Mouse (Mus musculus): ENCODE measurements around the gene Noxo1.
"Not testable (repeated sequence)": the region's sequence is repeated elsewhere in the genome, so short reads cannot be mapped to it uniquely, and the experiment has no call there.

Noxo1 gene

GRCm38 (mm10) chr17:24718938-24719337 lies 22.9 kb downstream of the Noxo1 start:
- not testable (repeated sequence) for DNase-seq (ENCODE audit: extremely low read depth, low read depth, low spot score)

- peak; percentile 75 for DNase-seq (ENCODE audit: extremely low read depth, low read depth, low spot score)
These were observed 23.6 kb downstream of the Noxo1 start for GRCm38 (mm10) chr17:24719494-24720222.

GRCm38 (mm10) chr17:24720616-24721015 lies 24.6 kb downstream of the Noxo1 start:
- DNase-seq (ENCODE audit: extremely low read depth, low read depth, low spot score) = not testable (repeated sequence)

- not testable (repeated sequence) for DNase-seq (ENCODE audit: extremely low read depth, low read depth, low spot score)
These were observed 25.4 kb downstream of the Noxo1 start for GRCm38 (mm10) chr17:24721383-24721955.

GRCm38 (mm10) chr17:24722220-24722924 lies 26.3 kb downstream of the Noxo1 start:
- DNase-seq (ENCODE audit: extremely low read depth, low read depth, low spot score) = no peak

GRCm38 (mm10) chr17:24723122-24723880 lies 27.3 kb downstream of the Noxo1 start:
- DNase-seq (ENCODE audit: extremely low read depth, low read depth, low spot score) = no peak

GRCm38 (mm10) chr17:24723881-24724180 lies 27.8 kb downstream of the Noxo1 start:
- DNase-seq (ENCODE audit: extremely low read depth, low read depth, low spot score) = no peak

GRCm38 (mm10) chr17:24724184-24724583 lies 28.1 kb downstream of the Noxo1 start, which contains the start of gene Ndufb10:
Gene Ndufb10 (minus strand): TSS chr17:24724478.
- no peak for DNase-seq (ENCODE audit: extremely low read depth, low read depth, low spot score)

- DNase-seq (ENCODE audit: extremely low read depth, low read depth, low spot score) = no peak
These were observed 29.8 kb downstream of the Noxo1 start for GRCm38 (mm10) chr17:24725637-24726390.

- no peak for DNase-seq (ENCODE audit: extremely low read depth, low read depth, low spot score)
These were observed 31.6 kb downstream of the Noxo1 start, which contains the start of gene Rpl3l for GRCm38 (mm10) chr17:24727618-24728017. Gene Rpl3l (plus strand): TSS chr17:24727820.

- no peak for DNase-seq (ENCODE audit: extremely low read depth, low read depth, low spot score)
These were observed 32.1 kb downstream of the Noxo1 start for GRCm38 (mm10) chr17:24728184-24728583.

GRCm38 (mm10) chr17:24729067-24729466 lies 33.0 kb downstream of the Noxo1 start:
- DNase-seq (ENCODE audit: extremely low read depth, low read depth, low spot score) = no peak

GRCm38 (mm10) chr17:24730787-24731186 lies 34.8 kb downstream of the Noxo1 start:
- no peak for DNase-seq (ENCODE audit: extremely low read depth, low read depth, low spot score)

- no peak for DNase-seq (ENCODE audit: extremely low read depth, low read depth, low spot score)
These were observed 36.4 kb downstream of the Noxo1 start for GRCm38 (mm10) chr17:24732233-24732935.

- DNase-seq (ENCODE audit: extremely low read depth, low read depth, low spot score) = no peak
These were observed 37.5 kb downstream of the Noxo1 start for GRCm38 (mm10) chr17:24733434-24734050.

- no peak for DNase-seq (ENCODE audit: extremely low read depth, low read depth, low spot score)
These were observed 38.5 kb downstream of the Noxo1 start for GRCm38 (mm10) chr17:24734513-24734912.

- DNase-seq (ENCODE audit: extremely low read depth, low read depth, low spot score) = no peak
These were observed 39.4 kb downstream of the Noxo1 start for GRCm38 (mm10) chr17:24735446-24735845.

GRCm38 (mm10) chr17:24736330-24737051 lies 40.5 kb downstream of the Noxo1 start, which contains the start of gene Msrb1:
Gene Msrb1 (plus strand): TSS chr17:24736642.
- peak; percentile 94 for DNase-seq (ENCODE audit: extremely low read depth, low read depth, low spot score)
